Mouse (Mus musculus) C2C12 (cell line): ENCODE results near the gene A730071L15Rik. TPM values are rescaled to one million over a fixed set of nuclear protein-coding genes. Genes with fewer than 3 reads are reported as not detected.

ENCODE experiments used
- H3K27me3 ChIP-seq: one replicate; pipeline ENCODE4 v1.6.1; 2011; ENCODE audit not compliant: control insufficient read depth, insufficient read depth, insufficient read length
- H3K36me3 ChIP-seq: one replicate; pipeline ENCODE4 v1.6.1; 2011; ENCODE audit not compliant: control insufficient read depth, insufficient read depth
- H3K4me3 ChIP-seq: one replicate; pipeline ENCODE4 v1.5.1; 2011; ENCODE audit warnings: mild to moderate bottlenecking, control low read depth; ENCODE audit not compliant: poor library complexity, insufficient read depth, severe bottlenecking
- H3K79me2 ChIP-seq: one replicate; pipeline ENCODE4 v1.6.1; 2011; ENCODE audit not compliant: control insufficient read depth, insufficient read depth
- H3K79me3 ChIP-seq: one replicate; pipeline ENCODE4 v1.6.1; 2011; ENCODE audit warnings: low read depth, control low read depth
- H3ac ChIP-seq: one replicate; pipeline ENCODE3; 2011; ENCODE audit warnings: low read depth; ENCODE audit not compliant: control insufficient read depth, insufficient read length
- CEBPB ChIP-seq: IDR thresholded peaks from one replicate; pipeline ENCODE4 v1.6.1; 2011; ENCODE audit warnings: low read depth, mild to moderate bottlenecking, control low read depth, moderate library complexity
- CTCF ChIP-seq: IDR thresholded peaks from one replicate; pipeline ENCODE4 v1.5.1; 2011; ENCODE audit not compliant: control insufficient read depth, insufficient read depth, insufficient read length
- FOSL1 ChIP-seq: IDR thresholded peaks from one replicate; pipeline ENCODE4 v1.8.0; 2011; ENCODE audit warnings: mild to moderate bottlenecking, low read length; ENCODE audit not compliant: poor library complexity, insufficient read depth, severe bottlenecking
- MAX ChIP-seq: IDR thresholded peaks from one replicate; pipeline ENCODE4 v1.6.1; 2011; ENCODE audit warnings: mild to moderate bottlenecking, control low read depth
- MYOD1 ChIP-seq: IDR thresholded peaks from one replicate; pipeline ENCODE4 v1.6.1; 2011; ENCODE audit warnings: low read depth; ENCODE audit not compliant: control insufficient read depth, insufficient read length
- MYOG ChIP-seq: IDR thresholded peaks from one replicate; pipeline ENCODE4 v1.6.1; 2011; ENCODE audit not compliant: control insufficient read depth, insufficient read length; ENCODE audit errors: extremely low read depth
- USF1 ChIP-seq: IDR thresholded peaks from one replicate; pipeline ENCODE4 v1.6.1; 2011; ENCODE audit warnings: low read depth, mild to moderate bottlenecking, control low read depth, moderate library complexity
- polyA plus RNA-seq: library from polyadenylated mRNA; unstranded; fragments of >200 nt; fragmentation: generic; extraction: Trizol; gene quantifications from one replicate; pipeline ENCODE4 v1.2.1, GENCODE M21; 2012; ENCODE audit warnings: missing spikeins

The A730071L15Rik gene
- polyA plus RNA-seq, 1 experiment = 0.08 TPM

DNA sequence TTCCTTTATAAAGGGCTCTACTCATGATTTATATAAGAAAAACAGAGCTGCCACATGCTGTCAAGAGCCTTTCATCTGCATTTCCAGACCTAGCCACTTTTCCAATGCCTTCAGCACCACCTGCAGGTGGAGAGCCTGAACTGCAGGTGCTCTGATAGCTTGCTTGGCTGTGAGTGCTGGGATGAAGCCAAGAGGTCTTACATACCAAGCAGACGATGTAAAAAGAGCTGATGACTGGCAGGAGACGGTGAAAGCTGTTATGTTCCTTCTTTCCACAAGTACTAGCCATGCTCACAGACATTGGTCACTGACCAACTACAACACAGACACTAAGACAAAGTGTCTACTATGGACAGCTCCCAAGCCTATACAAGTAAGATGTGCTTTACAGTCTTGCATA is 12.0 kb upstream of the A730071L15Rik start:
- Histone ChIP-seq H3K36me3 (peaks cover 51% of the 10 kb centered on the region), H3K27me3 (no peaks in the 10 kb centered on the region), H3ac (no peak overlapping the region), H3K79me3 (peaks cover 68% of the 10 kb centered on the region), H3K4me3 (no peak overlapping the region), H3K79me2 (peaks cover 96% of the 10 kb centered on the region)
- TF ChIP-seq USF1 (no peak), CTCF (peak; percentile 85), MYOG (no peak), FOSL1 (no peak), MAX (peak; percentile 59), CEBPB (no peak), MYOD1 (no peak)

DNA sequence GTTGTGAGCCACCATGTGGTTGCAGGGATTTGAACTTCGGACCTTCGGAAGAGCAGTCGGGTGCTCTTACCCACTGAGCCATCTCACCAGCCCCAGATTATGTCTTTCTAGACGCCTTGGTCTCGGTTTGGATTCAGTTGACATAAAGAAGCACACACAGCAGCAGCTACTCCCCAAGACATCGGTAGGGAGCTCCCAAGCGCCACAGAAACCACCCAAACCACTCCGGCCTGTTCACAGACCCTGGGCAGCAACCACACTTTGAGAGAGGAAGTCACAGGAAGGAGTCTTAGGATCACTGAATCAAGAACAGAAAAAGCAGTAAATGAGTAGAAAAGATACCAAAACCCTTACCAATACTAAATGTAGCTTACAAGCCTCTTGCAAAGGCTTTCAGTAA is 3.0 kb upstream of the A730071L15Rik start:
- Histone ChIP-seq H3K4me3 (no peak overlapping the region), H3ac (no peak overlapping the region), H3K36me3 (peaks cover 20% of the 10 kb centered on the region), H3K79me3 (peaks cover 74% of the 10 kb centered on the region), H3K27me3 (no peaks in the 10 kb centered on the region), H3K79me2 (peaks cover 82% of the 10 kb centered on the region)
- TF ChIP-seq USF1 (no peak), MYOG (no peak), CEBPB (no peak), CTCF (no peak), FOSL1 (no peak)

DNA sequence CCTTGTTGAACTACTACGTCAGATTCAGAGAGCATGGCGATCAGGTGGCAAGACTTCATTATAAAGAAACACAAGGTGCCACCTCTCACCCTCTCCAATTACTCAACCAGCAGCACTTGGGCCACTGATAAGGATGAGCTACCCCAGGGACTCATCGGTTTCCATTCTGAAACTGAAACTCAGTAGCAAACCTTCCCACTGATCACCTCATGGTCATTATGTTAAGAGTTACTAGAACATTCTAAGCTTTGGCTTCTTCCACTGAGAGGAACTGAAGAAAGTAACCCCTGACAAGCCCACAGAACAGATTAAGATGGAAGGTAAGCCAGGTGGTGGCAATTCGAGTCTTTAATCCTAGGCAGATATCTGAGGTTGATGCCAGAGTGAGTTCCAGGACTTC is 1.4 kb upstream of the A730071L15Rik start:
- H3ac ChIP-seq = no peak overlapping the region
- peaks cover 61% of the 10 kb centered on the region for H3K79me3 ChIP-seq
- no peaks in the 10 kb centered on the region for H3K27me3 ChIP-seq
- peaks cover 3% of the 10 kb centered on the region for H3K36me3 ChIP-seq
- TF ChIP-seq CEBPB (no peak), MAX (no peak), MYOG (no peak), CTCF (no peak), MYOD1 (no peak)
- peaks cover 66% of the 10 kb centered on the region for H3K79me2 ChIP-seq
- H3K4me3 ChIP-seq = no peak overlapping the region

DNA sequence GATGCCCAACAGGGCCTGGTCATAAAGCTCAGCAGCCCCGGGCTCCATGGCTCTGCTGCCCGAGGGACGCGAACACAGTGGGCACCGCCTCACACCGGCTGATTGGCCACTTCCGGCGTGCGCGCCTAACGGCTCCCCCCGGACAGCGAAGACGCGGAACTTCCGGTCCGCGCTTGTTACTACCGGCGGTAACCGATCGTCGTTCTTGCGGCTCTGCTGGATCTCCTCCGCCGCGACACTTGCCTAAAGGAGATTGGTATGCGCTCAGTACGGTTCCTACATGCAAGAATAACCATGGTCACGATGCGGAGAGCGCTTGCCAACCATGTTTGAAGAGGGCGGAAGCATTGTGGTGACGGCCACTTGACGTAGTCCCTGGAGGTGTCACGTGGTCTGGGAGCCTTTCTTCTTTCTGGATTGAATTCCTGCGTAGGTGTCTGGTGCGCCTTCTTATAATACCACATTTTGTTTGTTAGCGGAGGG is 299 bp downstream of the A730071L15Rik start, which contains the start of gene Nudcd3:
TSS of gene Nudcd3 (minus strand) at position 329 of the 483 bp plus-strand sequence.
- H3K79me3 ChIP-seq = peaks cover 45% of the 10 kb centered on the region
- H3K79me2 ChIP-seq = peaks cover 49% of the 10 kb centered on the region
- H3K27me3 ChIP-seq = peaks cover 3% of the 10 kb centered on the region
- H3ac ChIP-seq = peak within 1 kb of the TSS; percentile 98
- H3K36me3 ChIP-seq = peaks cover 3% of the 10 kb centered on the region
- peak within 1 kb of the TSS; percentile 99 for H3K4me3 ChIP-seq
- TF ChIP-seq USF1 (peak; percentile 99), MYOG (no peak), FOSL1 (no peak), MAX (peak; percentile 78)

DNA sequence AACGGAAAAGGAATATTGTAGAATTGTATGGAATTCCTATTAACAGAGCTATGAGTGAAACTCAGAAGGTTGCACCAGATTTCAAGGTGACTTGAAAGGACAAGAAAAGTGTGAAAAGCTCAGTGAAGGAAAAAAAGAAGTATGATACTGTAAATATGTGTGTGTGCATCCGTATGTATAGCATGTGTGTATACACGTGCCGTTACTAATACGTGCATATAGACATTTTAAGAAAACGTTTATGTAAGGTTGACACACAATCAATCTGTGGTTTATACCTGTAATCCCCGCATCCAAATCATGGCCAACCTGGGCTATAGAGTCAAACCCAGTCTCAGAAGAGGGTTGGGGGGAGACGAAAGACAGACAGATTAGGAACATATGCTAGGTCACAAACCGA is 741 bp downstream of the A730071L15Rik start:
- H3K79me3 ChIP-seq = peaks cover 41% of the 10 kb centered on the region
- peak overlapping the region; percentile 99 for H3K4me3 ChIP-seq
- H3K79me2 ChIP-seq = peaks cover 45% of the 10 kb centered on the region
- no peak overlapping the region for H3ac ChIP-seq
- peaks cover 3% of the 10 kb centered on the region for H3K27me3 ChIP-seq
- TF ChIP-seq MYOD1 (no peak), FOSL1 (no peak)
- H3K36me3 ChIP-seq = peaks cover 3% of the 10 kb centered on the region

DNA sequence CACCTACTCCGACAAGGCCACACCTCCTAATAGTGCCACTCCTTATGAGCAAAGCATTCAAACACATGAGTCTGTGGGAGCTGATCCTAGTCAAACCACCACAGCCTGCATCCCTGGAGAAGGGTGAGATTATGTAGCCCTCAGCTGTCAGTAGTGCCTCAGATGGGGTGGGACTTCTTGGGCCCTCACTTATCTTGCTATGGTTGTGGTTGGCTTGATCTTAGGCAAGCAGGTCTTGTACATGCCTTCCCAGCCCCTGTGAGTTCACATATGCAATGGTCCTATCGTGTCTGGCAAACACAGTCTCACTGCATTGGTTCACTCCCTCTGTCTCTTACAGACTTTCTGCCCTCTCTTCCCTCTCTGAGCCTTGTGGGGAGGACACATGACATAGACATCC is 7.3 kb downstream of the A730071L15Rik start:
- Histone ChIP-seq H3K36me3 (no peaks in the 10 kb centered on the region), H3K79me2 (no peaks in the 10 kb centered on the region), H3K79me3 (no peaks in the 10 kb centered on the region), H3K27me3 (peaks cover 13% of the 10 kb centered on the region), H3ac (no peak overlapping the region), H3K4me3 (no peak overlapping the region)
- TF ChIP-seq MAX = no peak
- TF ChIP-seq MYOG = no peak
- no peak for TF ChIP-seq MYOD1
- TF ChIP-seq USF1 = no peak
- TF ChIP-seq CEBPB = no peak
- no peak for TF ChIP-seq CTCF
- no peak for TF ChIP-seq FOSL1
